Mouse (Mus musculus) midbrain, embryonic 14.5 days (tissue): Measurements from ENCODE around the gene Sh2b1. TPM values are rescaled to one million over a fixed set of nuclear protein-coding genes. Genes with fewer than 3 reads are reported as not detected.

Experiments
- ATAC-seq: fragments of 200-750 bp; cut with Nextera tagmentation; 2 replicates; pipeline ENCODE4 v1.8.0; 2017; ENCODE audit warnings: moderate number of reproducible peaks, moderate library complexity; ENCODE audit not compliant: low FRiP score, low TSS enrichment
- DNase-seq: peaks from one replicate; pipeline ENCODE4 v3.0.0-alpha.2; 2015
- H3K27ac ChIP-seq: fragments of 300-500 bp; sonication (generic); replicated peaks from 2 replicates; pipeline ENCODE4 v1.5.1; 2014; ENCODE audit warnings: mild to moderate bottlenecking, low read depth, low read length, moderate library complexity
- H3K27me3 ChIP-seq: fragments of 300-500 bp; sonication (generic); 2 replicates; pipeline ENCODE4 v1.6.1; 2014; ENCODE audit warnings: low read length, control low read depth, mixed read lengths; ENCODE audit not compliant: control insufficient read depth, insufficient read depth
- H3K36me3 ChIP-seq: fragments of 300-500 bp; sonication (generic); 2 replicates; pipeline ENCODE4 v1.6.1; 2014; ENCODE audit warnings: low read length, control low read depth; ENCODE audit not compliant: control insufficient read depth, insufficient read depth
- H3K4me1 ChIP-seq: fragments of 300-500 bp; sonication (generic); 2 replicates; pipeline ENCODE4 v1.6.1; 2014; ENCODE audit warnings: mild to moderate bottlenecking, antibody characterized with exemption, low read length, control low read depth; ENCODE audit not compliant: control insufficient read depth, insufficient read depth
- H3K4me2 ChIP-seq: fragments of 300-500 bp; sonication (generic); 2 replicates; pipeline ENCODE4 v1.6.1; 2014; ENCODE audit warnings: mild to moderate bottlenecking, low read length, moderate library complexity
- H3K4me3 ChIP-seq: fragments of 300-500 bp; sonication (generic); replicated peaks from 2 replicates; pipeline ENCODE4 v1.5.1; 2014; ENCODE audit warnings: low read depth, low read length
- H3K9ac ChIP-seq: fragments of 300-500 bp; sonication (generic); replicated peaks from 2 replicates; pipeline ENCODE4 v1.6.1; 2014; ENCODE audit warnings: mild to moderate bottlenecking, low read length, moderate library complexity
- H3K9me3 ChIP-seq: fragments of 300-500 bp; sonication (generic); 2 replicates; pipeline ENCODE4 v1.6.1; 2016; ENCODE audit warnings: low read length, control low read depth, mixed read lengths; ENCODE audit not compliant: control insufficient read depth
- WGBS: fragments of 180-500 bp; shearing (Covaris S2); extraction: QIAGEN DNeasy Blood & Tissue Kit; methylation state at CpG from one replicate; pipeline ENCODE4 v1.1.7; 2014; 5-methylcytosine and 5-hydroxymethylcytosine counted together
- polyA plus RNA-seq: library from polyadenylated mRNA; unstranded; fragments of >200 nt; fragmentation: Nextera tagmentation; extraction: Ambion mirVana; gene quantifications from 2 replicates; pipeline ENCODE4 v1.2.1, GENCODE M21; 2014

The Sh2b1 gene
- polyA plus RNA-seq, 1 experiment from 2014 or later, result 67.5 TPM

- peaks cover 10% of the 10 kb centered on the region; the same call in 1 of the 2 replicates for H3K4me1 ChIP-seq
- no peaks in the 10 kb centered on the region for H3K27me3 ChIP-seq
- DNase-seq, result no peak
- H3K4me3 ChIP-seq, result peak overlapping the region; percentile 100
- ATAC-seq, result no peak; the same call in 1 of the 2 replicates
- peak overlapping the region; percentile 97 for H3K9ac ChIP-seq
- peak overlapping the region; percentile 84 for H3K4me2 ChIP-seq
- peaks cover 35% of the 10 kb centered on the region for H3K36me3 ChIP-seq
- H3K9me3 ChIP-seq, result no peaks in the 10 kb centered on the region
- WGBS, result 1% methylated on average over 40 of the region's 40 CpGs
- H3K27ac ChIP-seq, result peak overlapping the region; percentile 97
Measured at GRCm38 (mm10) chr7:126502751-126503150, 27.5 kb upstream of the Sh2b1 start.

DNA sequence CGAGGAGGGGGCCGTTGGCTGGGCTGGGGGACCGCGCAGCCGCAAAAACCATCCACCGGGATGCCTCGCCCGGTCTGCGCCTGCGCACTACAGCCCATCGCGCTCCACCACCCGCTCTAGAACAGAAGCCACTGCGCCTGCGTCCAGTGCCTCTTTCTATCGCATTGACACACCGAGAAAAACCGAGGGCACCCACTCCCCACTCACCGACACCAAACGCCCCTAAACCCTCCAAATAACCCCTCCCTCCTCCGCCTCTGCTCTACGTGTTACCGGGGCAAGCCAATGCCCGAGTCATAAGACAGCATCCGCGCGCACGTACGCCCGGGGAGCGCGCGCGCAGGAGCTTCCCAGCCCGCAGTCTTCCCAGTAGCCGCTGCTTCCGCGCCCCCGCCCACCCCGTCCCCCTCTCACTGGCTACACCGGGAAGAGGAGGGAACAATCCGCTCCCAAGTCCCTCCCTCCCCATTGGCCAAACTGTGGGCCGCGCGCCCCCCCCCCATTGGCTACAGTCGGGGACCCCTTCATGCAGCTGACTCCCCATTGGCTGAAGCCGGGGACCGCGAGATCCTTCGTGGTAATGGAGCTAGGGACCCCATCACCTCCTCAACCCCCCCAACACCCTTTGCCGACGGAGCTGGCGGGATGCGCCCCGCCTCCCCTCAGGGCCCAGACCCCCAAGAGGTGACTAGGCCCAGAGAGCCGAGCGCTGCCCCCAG lies 27.0 kb upstream of the Sh2b1 start:
- Histone ChIP-seq H3K4me2 (peak overlapping the region; percentile 84), H3K4me3 (peak overlapping the region; percentile 100), H3K9me3 (no peaks in the 10 kb centered on the region), H3K4me1 (peaks cover 10% of the 10 kb centered on the region; the same call in 1 of the 2 replicates), H3K36me3 (peaks cover 41% of the 10 kb centered on the region), H3K27me3 (no peaks in the 10 kb centered on the region), H3K27ac (peak overlapping the region; percentile 97), H3K9ac (peak overlapping the region; percentile 97)
- under 1% methylated on average over 56 of the region's 57 CpGs for WGBS
- peak; percentile 97 for DNase-seq
- ATAC-seq, result peak; percentile 91

- H3K4me3 ChIP-seq, result peak overlapping the region; percentile 100
- H3K36me3 ChIP-seq, result peaks cover 46% of the 10 kb centered on the region
- peak overlapping the region; percentile 97 for H3K27ac ChIP-seq
- H3K9ac ChIP-seq, result peak overlapping the region; percentile 97
- H3K27me3 ChIP-seq, result no peaks in the 10 kb centered on the region
- DNase-seq (no peak), ATAC-seq (no peak)
- 4% methylated on average over 9 of the region's 9 CpGs for whole genome bisulfite sequencing
- no peaks in the 10 kb centered on the region for H3K9me3 ChIP-seq
- H3K4me2 ChIP-seq, result peak overlapping the region; percentile 84
- peaks cover 10% of the 10 kb centered on the region; the same call in 1 of the 2 replicates for H3K4me1 ChIP-seq
Measured at GRCm38 (mm10) chr7:126501684-126502022, 26.4 kb upstream of the Sh2b1 start.

DNA sequence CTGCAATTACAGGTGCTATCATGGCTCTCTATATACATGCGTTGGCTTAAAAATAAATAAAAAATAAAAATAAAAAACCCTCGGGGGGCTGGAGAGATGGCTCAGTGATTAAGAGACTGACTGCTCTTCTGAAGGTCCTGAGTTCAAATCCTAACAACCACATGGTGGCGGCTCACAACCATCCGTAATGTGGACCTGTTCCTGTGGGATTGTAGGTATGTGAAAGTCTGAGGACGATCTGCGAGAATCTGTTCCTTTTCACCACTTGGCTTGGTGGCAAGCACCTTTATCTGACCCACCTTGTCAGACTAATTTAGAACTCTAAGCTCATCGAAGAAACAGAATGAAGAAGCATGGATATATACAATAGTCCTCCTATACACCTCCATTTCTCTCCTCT lies 24.2 kb upstream of the Sh2b1 start:
- Histone ChIP-seq H3K27ac (no peak overlapping the region), H3K9me3 (no peaks in the 10 kb centered on the region), H3K4me1 (peaks cover 10% of the 10 kb centered on the region; the same call in 1 of the 2 replicates), H3K4me3 (no peak overlapping the region), H3K36me3 (peaks cover 68% of the 10 kb centered on the region), H3K4me2 (no peak overlapping the region), H3K9ac (no peak overlapping the region), H3K27me3 (no peaks in the 10 kb centered on the region)
- no peak for DNase-seq
- WGBS, result 95% methylated on average over 7 of the region's 7 CpGs
- ATAC-seq, result no peak

- Histone ChIP-seq H3K9ac (no peak overlapping the region), H3K4me2 (no peak overlapping the region), H3K27me3 (no peaks in the 10 kb centered on the region), H3K4me1 (peaks cover 6% of the 10 kb centered on the region; the same call in 1 of the 2 replicates), H3K27ac (no peak overlapping the region), H3K4me3 (no peak overlapping the region), H3K36me3 (peaks cover 83% of the 10 kb centered on the region), H3K9me3 (no peaks in the 10 kb centered on the region)
- ATAC-seq, result no peak
- 91% methylated on average over 12 of the region's 12 CpGs for WGBS
- no peak for DNase-seq
Measured at GRCm38 (mm10) chr7:126497966-126498365, 22.7 kb upstream of the Sh2b1 start.

- ATAC-seq (no peak), DNase-seq (no peak)
- no peak overlapping the region for H3K27ac ChIP-seq
- H3K4me1 ChIP-seq, result peaks cover 6% of the 10 kb centered on the region; the same call in 1 of the 2 replicates
- peaks cover 97% of the 10 kb centered on the region for H3K36me3 ChIP-seq
- WGBS, result 95% methylated on average over 5 of the region's 5 CpGs
- no peaks in the 10 kb centered on the region for H3K27me3 ChIP-seq
- no peak overlapping the region for H3K4me2 ChIP-seq
- H3K9ac ChIP-seq, result no peak overlapping the region
- no peak overlapping the region for H3K4me3 ChIP-seq
- H3K9me3 ChIP-seq, result no peaks in the 10 kb centered on the region
Measured at GRCm38 (mm10) chr7:126496475-126496874, 21.3 kb upstream of the Sh2b1 start.

DNA sequence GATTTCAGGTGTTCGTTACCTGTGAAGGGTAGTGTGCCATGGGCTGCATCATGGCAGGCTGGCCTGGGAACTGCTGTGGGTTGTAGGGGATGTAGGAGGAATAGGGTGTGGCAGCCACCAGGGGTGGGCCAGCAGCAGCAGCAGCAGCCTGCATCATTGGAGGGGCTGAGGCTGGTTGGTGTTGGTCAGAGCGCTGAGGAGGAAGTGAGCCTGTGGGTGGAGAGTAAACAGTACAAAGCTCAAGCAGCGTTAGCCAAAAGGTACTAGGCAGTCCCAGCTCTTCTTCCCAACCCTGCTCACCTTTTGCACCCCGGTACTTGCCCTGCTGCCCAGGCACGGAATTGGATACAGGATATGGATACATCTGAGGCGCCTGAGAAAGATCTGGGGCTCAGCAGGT lies 18.9 kb upstream of the Sh2b1 start:
- WGBS, result 94% methylated on average over 6 of the region's 6 CpGs
- no peak overlapping the region for H3K27ac ChIP-seq
- ATAC-seq, result no peak

DNA sequence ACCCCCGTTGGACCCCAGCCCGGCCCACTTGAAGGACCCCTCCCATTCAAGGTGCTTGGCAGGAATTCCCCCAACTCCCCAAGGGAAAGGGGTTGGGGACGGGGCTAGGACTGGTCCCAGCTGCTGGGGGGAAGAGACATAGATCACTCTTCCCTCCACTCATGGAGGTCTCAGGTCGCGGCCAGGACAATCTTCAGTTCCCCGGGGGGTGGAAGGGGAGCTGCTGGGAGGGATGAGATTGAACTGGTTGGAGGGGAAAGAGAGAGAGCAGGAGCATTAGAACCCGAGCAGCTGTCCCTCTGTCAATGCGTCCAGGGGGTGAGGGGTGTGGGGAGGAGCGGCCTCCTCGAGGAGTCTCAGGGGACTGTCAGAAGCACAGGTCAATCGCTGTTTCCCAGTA lies 16.7 kb upstream of the Sh2b1 start:
- H3K4me1 ChIP-seq, result peaks cover 6% of the 10 kb centered on the region; the same call in 1 of the 2 replicates
- H3K9me3 ChIP-seq, result no peaks in the 10 kb centered on the region
- H3K4me2 ChIP-seq, result no peak overlapping the region
- H3K27me3 ChIP-seq, result no peaks in the 10 kb centered on the region
- ATAC-seq, result no peak
- H3K4me3 ChIP-seq, result no peak overlapping the region
- 58% methylated on average over 11 of the region's 11 CpGs for WGBS
- H3K36me3 ChIP-seq, result peaks cover 77% of the 10 kb centered on the region
- no peak overlapping the region for H3K27ac ChIP-seq
- H3K9ac ChIP-seq, result no peak overlapping the region
- DNase-seq, result no peak

More for the DNA sequence above, 18.9 kb upstream of the Sh2b1 start:
- no peak overlapping the region for H3K9ac ChIP-seq
- no peaks in the 10 kb centered on the region for H3K9me3 ChIP-seq
- no peak overlapping the region for H3K4me2 ChIP-seq
- no peaks in the 10 kb centered on the region for H3K27me3 ChIP-seq
- no peak for DNase-seq
- peaks cover 96% of the 10 kb centered on the region for H3K36me3 ChIP-seq
- no peak overlapping the region for H3K4me3 ChIP-seq
- H3K4me1 ChIP-seq, result no peaks in the 10 kb centered on the region

DNA sequence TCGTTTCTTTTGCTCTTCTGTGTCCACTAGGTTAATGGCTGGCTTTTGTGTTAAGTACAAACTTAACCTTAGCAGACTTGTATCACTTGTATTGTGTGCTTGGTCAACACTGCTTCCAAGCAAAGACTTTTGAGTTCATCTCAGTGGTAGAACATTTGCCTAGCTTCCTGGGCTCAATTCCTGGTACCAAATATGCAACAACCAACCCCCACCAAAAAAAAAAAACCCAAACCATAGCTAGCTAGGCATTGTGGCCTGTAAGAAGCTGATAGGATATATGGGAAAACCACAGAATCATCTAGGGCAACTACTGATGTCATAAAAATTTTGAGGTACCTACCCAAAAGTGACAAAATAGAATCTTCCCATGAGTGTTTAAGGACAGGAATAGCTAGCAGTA lies 15.8 kb upstream of the Sh2b1 start:
- no peak overlapping the region for H3K27ac ChIP-seq
- DNase-seq (no peak), ATAC-seq (no peak)
- H3K9me3 ChIP-seq, result no peaks in the 10 kb centered on the region
- peaks cover 6% of the 10 kb centered on the region; the same call in 1 of the 2 replicates for H3K4me1 ChIP-seq
- H3K4me2 ChIP-seq, result no peak overlapping the region
- no peak overlapping the region for H3K4me3 ChIP-seq
- 74% methylated on average over 1 of the region's 1 CpGs for WGBS
- H3K9ac ChIP-seq, result no peak overlapping the region
- H3K36me3 ChIP-seq, result peaks cover 67% of the 10 kb centered on the region
- H3K27me3 ChIP-seq, result no peaks in the 10 kb centered on the region
